Mouse (Mus musculus): ENCODE data around the gene Olfr545.

The Olfr545 gene

DNA sequence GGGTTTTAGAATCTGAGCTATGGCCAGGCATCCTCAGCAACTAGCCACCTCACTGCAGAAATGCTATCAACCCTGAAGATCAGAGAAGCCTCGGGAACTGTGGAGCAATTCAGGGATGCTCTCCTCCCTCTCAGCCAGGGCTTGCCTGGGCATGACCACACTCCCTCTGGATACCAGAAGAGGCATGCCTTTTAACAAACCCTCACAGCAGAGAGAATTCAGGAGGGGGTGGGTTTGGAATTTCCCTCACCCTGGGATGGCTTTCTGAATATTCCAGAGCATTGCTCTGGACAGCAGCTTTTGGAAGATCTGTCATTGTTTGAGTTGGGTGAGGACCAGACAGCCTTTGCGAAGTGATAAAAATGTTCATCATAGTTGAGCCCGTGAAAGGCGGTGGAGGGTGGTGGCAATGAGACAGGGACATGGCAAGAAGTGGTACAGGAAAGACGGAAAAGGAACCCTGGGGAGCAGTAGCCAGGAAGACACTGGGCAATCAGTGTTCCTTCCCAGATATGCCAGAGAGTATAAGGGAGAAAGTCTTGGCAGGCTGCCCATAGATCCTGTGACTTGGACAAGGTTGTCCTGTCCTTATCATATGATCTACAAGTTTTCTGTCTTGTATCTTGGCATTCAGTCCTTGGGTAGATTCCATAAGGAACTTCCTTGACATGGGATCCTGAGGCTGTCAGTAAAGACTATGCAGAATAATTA lies 19.9 kb downstream of the Olfr545 start:
- intact Hi-C loops (cut with DNase I), result loop anchor here (5.0 kb wide), 1 partner anchor 37 kb away; the partner anchor contains the start of gene Rrm1

DNA sequence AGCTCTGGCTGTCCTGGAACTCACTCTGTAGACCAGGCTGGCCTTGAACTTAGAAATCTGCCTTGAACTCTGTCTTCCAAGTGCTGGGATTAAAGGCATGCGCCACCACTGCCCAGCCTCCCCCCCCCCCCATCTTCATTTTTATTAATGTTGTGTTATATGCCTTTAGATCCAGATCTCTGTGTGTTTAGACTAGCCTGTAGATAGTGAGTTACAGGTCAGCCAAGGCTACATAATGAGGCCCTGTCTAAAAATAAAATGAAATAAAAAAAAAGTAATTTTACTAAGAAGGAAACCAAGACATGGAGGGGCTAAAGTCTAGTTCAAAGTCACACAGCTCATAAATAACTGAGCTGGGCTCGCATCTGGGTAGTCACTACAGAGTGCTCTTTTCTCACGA lies 20.4 kb downstream of the Olfr545 start:
- intact Hi-C loops (cut with DNase I), result no loop called here

DNA sequence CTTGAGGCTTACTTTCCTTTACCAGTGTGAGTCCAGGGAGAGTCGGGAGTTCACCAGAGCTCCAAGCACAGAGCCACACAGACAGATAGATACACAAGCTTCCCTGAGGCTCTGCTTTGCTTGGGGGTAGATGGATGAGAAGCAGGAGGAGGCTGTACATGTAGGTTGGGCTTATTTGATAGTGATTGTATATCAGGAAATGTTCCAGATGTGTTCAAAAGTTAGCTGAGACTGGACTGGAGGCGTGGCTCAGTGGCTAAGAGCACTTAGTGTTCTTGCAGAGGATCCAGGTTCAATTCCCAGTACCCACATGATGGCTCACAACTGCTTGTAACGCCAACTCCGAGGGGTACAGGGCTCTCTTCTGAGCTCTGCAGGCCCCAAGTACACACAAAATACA lies 20.9 kb downstream of the Olfr545 start:
- intact Hi-C loops (cut with DNase I), result no loop called here

DNA sequence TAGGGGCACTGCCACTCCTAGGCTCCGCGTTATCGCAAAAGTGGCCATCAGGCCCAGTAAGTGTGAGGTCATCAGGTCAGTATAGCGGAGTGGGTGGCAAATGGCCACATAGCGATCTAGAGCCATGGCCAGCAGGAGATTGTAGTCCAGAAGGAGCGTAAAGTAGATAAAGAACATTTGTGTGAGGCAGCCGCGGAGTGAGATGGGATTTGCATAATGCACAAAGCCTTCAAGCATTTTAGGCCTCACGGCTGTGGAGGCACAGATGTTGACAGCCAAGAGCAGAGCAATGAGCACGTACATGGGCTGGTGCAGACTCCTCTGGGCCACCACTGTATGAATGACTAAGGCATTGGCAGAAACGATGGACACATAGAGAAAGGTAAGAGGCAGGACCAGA lies 22.0 kb downstream of the Olfr545 start:
- intact Hi-C loops (cut with DNase I), result no loop called here

DNA sequence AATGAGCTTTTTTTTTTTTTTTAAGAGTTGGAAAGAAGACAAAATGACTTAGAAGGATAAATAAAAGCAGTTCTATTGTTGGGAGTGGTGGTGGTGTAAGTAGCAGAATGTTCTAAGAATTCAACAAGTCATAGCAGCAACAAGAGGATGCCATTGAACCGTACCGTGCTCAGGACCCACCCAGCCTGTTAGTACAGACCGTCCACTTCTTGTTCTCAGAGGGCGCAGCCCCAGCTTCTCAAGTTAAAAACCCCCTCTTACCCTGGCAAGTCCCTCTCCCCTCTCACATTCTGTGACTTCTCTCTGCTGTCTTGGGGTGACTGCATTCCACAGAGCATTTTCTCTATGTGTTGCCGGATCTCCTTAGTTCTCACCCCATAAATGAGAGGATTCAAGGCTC lies 22.8 kb downstream of the Olfr545 start:
- intact Hi-C loops (cut with DNase I), result no loop called here

DNA sequence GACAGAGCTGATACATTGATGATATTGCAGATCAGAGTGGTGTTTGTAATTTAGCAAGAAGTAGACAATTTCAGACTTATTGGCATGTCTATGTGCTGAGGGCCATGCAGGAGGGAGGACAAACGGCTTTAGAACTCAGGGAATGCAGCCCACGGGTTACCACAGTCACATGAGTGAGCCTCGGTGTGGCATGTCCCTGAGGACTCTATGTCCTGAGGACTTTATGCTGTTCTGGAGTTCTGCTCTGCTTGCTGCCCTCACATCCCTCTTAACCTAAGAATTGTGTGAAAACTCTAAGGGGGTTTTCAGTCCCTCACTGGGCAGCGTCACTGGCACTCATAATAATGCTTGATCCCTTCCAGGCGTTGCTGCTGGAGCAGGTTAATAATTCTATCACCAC lies 26.7 kb downstream of the Olfr545 start:
- intact Hi-C loops (cut with DNase I), result no loop called here

DNA sequence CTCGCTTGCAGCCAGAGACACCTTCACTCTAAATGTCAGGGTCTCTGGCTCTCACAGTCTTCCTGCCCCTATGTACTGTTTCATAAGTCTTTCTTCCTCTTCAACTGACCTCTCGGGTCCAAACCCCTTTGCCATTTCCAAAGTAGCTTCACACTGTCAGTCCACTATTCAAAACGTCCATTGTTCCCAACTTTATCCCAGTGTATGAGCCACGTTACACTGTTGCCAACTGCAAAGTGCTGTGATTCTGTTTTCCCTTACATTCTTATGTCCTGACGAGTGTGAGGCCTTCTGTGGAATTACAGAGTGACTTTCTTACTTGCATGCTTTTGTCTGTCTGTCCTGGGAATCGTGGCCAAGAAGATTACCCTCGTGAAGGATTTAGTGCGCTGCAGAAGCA lies 31.8 kb downstream of the Olfr545 start:
- intact Hi-C loops (cut with DNase I), result no loop called here

DNA sequence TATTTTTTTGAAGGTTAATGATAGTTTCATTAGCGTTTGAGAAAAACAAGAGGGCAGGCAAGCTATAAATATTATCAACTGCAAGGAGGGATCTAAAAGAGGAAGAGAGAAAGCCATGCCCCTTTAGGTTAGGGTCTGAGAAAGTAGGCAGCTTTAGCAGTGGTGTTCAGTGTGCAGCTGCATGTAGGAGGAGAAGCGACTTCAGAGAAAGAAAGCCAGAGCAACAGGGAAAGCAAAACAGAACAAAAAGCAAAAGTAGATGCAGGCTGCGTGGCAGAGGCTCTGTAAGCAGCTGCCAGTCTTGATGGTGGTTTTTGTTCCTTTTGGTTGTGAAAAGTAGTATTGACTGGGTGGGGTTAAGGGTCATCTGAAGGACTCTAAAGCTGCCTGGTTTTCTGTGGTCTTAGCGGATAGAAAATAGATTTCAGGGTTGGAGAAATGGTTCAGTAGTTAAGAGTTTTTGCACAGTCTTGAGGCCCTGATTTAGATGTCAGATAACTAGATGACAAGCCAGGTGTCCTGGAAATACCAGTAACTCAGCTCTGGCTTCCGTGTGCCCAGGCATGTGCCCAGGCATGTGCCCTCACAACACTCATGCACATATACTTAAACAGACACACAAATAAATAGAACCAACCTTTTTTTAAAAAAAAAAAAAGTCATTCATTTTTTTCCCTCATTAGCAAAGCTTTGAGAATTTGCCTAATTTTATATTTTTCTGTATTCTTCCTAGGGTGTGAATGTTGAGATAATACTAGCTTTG lies 40.6 kb downstream of the Olfr545 start:
- intact Hi-C loops (cut with DNase I), result no loop called here

DNA sequence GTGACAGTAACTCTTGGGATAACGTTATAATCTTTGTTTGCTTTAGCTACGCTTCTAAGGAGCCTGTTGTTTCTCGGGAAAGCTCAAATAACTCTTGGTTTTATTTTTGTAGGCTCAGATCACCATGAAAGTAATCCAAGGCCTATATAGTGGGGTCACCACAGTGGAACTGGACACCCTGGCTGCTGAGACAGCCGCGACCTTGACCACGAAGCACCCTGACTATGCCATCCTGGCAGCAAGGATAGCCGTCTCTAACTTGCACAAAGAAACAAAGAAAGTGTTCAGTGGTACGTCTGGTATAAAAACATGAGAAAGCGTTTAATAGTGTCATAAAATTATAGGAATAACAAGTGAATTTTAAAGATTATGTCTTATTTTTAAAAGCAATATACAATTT lies 52.9 kb downstream of the Olfr545 start:
- intact Hi-C loops (cut with DNase I), result no loop called here

DNA sequence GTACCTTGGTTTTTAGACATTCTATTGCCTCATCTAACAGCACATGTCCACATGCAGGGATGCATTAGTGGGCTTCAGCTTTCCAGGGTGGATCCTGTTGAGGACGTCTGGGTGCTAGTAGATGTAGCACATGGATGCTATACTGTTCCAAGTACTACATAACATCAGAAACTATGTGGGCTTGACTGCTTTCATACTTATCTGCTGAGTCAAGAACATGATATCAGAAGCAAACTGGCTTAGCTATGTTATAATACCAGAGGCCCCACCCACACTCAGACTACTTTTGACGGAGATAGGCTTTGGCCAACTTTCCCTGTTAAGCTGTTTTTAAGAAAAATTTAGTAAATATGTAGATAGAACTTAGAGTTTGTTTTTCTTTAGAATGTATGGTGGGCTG lies 55.1 kb downstream of the Olfr545 start:
- intact Hi-C loops (cut with DNase I), result loop anchor here (5.0 kb wide), 1 partner anchor 38 kb away; the partner anchor contains the start of gene Olfr543

DNA sequence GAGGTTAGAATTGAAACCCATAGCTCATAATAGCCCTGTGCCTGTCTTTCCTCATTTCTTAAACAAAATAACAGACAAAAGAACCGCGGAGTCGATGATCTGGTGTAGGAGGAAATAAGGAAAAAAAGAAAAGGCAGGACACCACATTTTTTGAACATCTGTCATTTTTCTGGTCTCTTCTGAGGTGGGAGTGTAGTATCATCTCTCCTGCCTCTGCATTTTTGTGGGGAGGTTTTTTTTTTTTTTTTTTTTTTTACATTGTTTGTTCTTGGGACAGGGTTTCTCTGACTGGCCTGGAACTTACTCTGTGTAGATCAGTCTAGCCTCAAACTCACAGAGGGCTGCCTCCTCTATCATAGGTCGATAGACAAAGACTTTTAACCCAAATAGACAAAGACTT lies 56.9 kb downstream of the Olfr545 start:
- intact Hi-C loops (cut with DNase I), result loop anchor here (5.0 kb wide), 1 partner anchor 40 kb away; the partner anchor contains the start of gene Olfr543

DNA sequence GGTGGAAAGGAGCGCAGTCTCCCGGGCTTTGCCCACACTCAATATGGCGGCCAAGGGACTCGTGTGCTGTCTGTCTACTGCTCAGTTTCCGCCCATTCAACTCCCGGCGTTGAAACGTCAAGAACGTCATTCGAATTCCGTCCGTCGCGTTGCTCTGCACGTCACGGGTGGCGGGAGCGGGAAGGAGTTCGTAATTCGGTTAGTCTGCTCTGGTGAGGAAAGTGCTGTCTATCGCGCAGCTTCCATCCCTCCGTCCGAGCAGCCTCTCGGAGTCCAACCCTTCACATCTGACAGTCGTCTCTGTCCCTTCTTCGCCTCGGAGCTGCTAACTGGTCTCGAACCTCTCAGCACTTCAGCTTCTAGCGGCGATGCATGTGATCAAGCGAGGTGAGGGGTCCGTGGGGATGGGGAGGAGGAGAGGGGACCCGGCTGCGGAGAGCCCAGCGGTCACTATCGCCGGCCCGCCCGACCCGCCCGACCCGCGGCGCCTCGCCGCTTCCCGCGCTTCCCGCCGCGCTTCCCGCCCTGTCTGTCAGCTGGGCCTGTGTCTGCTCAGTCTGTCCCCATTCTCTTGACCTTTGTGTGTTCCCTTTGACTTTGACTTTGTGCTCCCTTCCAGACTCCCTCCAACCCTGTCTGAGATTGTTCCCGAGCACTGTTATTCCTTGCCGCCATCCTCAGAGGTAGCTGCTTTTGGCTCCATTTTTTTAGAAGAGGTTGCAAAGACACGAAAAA lies 57.5 kb downstream of the Olfr545 start, which contains the start of gene Rrm1:
TSS of gene Rrm1 (plus strand) at position 39 of the 735 bp plus-strand sequence.
- intact Hi-C loops (cut with DNase I), result loop anchor here (5.0 kb wide), 1 partner anchor 40 kb away; the partner anchor contains the start of gene Olfr543
